Mouse (Mus musculus) lung, adult 2 months (tissue): ENCODE measurements around the gene C1ra.
"Not testable (repeated sequence)": the region's sequence is repeated elsewhere in the genome, so short reads cannot be mapped to it uniquely, and the experiment has no call there.

Experiments used
- CTCF ChIP-seq: fragments of 200-500 bp; IDR thresholded peaks from 2 replicates; pipeline ENCODE4 v1.5.1; 2011; ENCODE audit warnings: mild to moderate bottlenecking, low read length, control low read depth; ENCODE audit not compliant: insufficient read depth
- POLR2A ChIP-seq: fragments of 200-500 bp; IDR thresholded peaks from 2 replicates; pipeline ENCODE4 v1.6.1; 2011; ENCODE audit warnings: low read depth, mild to moderate bottlenecking, control low read depth, low read length, borderline replicate concordance; ENCODE audit errors: extremely low read depth

- TF ChIP-seq CTCF, POLR2A: not testable (repeated sequence)
Measured at GRCm38 (mm10) chr6:124555956-124556355, 43.8 kb downstream of the C1ra start.
